Mouse (Mus musculus): ENCODE measurements around the gene Tmed8. TPM values are rescaled to one million over a fixed set of nuclear protein-coding genes. Genes with fewer than 3 reads are reported as not detected.

Gene Tmed8
- total and polyA plus RNA-seq, 3 experiments = 27.3 to 34.8 (median 27.9) TPM

DNA sequence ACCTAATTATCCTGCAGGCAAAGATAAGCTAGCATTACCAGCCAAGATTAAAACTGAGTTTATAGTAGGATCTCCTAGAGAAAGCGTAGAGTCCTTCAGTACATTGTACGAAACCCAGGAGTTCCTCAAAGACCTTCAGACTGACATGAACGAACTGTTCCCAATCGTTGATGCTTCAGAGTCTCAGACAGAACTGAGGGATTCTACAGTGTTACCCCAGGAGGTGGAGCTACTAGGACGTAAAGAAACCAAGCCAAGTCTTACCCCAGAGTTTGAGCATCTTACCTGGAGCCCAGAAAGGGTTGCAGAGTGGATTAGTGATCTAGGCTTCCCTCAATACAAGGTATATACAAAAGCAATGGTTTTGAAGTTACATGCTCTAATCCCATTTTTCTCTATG, 1.4 kb upstream of the Tmed8 start:
- peaks cover 0 to 2% of the 10 kb centered on the region in 2 experiments for H3K36me3 ChIP-seq (replicated peaks in 1 of 2; ENCODE audit: control insufficient read depth in 1 of 2, insufficient read depth in 1 of 2, low read length in 1 of 2)
- in situ Hi-C loops (cut with MboI; ENCODE audit: low pct_ligation_motif_present, low pct_unique_long_range_greater_than_20kb, low sequenced_read_pairs) = loop anchor here (5.0 kb wide), 1 partner anchor 136 kb away; no protein-coding TSS in a partner anchor
- H3K4me3 ChIP-seq (replicated peaks in 1 of 3; ENCODE audit: low read depth in 2 of 3, low read length in 2 of 3, poor library complexity in 1 of 3) = no peak overlapping the region
- H3K27me3 ChIP-seq (replicated peaks) = no peaks in the 10 kb centered on the region
- peaks cover 3 to 32% of the 10 kb centered on the region in 2 experiments; a peak in 3 of 4 replicates for H3K4me1 ChIP-seq (ENCODE audit: control insufficient read depth in 1 of 2, insufficient read depth in 2 of 2)
- H3K79me2 ChIP-seq (replicated peaks; ENCODE audit: control insufficient read depth, extremely low read depth, insufficient read depth, poor library complexity, severe bottlenecking) = peaks cover 27% of the 10 kb centered on the region
- no peak for DNase-seq (ENCODE audit: extremely low read depth)
- no peaks in the 10 kb centered on the region for H3K9me3 ChIP-seq (replicated peaks; ENCODE audit: low read length)
- peak overlapping the region; percentile 98; the same call in 1 of the 2 replicates for H3K9ac ChIP-seq (ENCODE audit: insufficient read depth, low read depth)
- H3K4me2 ChIP-seq (ENCODE audit: insufficient read depth, low read depth, poor library complexity, severe bottlenecking) = peak overlapping the region; percentile 90; the same call in 1 of the 2 replicates
- TF ChIP-seq IRF4 (IDR thresholded peaks at IDR 0.05; ENCODE audit: low read depth, low read length) (no peak), RAD21 (IDR thresholded peaks at IDR 0.05; ENCODE audit: low read depth, low read length) (peak; percentile 73), TBP (conservative IDR thresholded peaks at IDR 0.05; ENCODE audit: low read depth, low read length) (0 out of 2 replicates have a peak, but pooled peaks have one; percentile 20), CTCF (conservative IDR thresholded peaks at IDR 0.05 in 1 of 2, IDR thresholded peaks at IDR 0.05 in 1 of 2; ENCODE audit: low read depth in 2 of 2, low read length in 2 of 2) (peak in 1 of 2 experiments; percentile 73; a peak in 2 of 4 replicates), HCFC1 (IDR thresholded peaks at IDR 0.05; ENCODE audit: low read depth, low read length) (no peak), USF1 (IDR thresholded peaks at IDR 0.05; ENCODE audit: low read depth, low read length) (no peak), SIN3A (IDR thresholded peaks at IDR 0.05; ENCODE audit: low read length) (peak; percentile 56; the same call in 1 of the 2 replicates), EP300 (IDR thresholded peaks at IDR 0.05; ENCODE audit: low read length) (no peak), SMC3 (IDR thresholded peaks at IDR 0.05; ENCODE audit: low read depth, low read length) (peak; percentile 68), NRF1 (IDR thresholded peaks at IDR 0.05; ENCODE audit: low read depth, low read length) (no peak)
- no peak overlapping the region for H3K27ac ChIP-seq (ENCODE audit: insufficient read depth, low read depth)
- dilution Hi-C loops (cut with MboI; ENCODE audit: extremely low pct_ligation_motif_present, extremely low pct_unique_long_range_greater_than_20kb, low sequenced_read_pairs) = no loop called here

DNA sequence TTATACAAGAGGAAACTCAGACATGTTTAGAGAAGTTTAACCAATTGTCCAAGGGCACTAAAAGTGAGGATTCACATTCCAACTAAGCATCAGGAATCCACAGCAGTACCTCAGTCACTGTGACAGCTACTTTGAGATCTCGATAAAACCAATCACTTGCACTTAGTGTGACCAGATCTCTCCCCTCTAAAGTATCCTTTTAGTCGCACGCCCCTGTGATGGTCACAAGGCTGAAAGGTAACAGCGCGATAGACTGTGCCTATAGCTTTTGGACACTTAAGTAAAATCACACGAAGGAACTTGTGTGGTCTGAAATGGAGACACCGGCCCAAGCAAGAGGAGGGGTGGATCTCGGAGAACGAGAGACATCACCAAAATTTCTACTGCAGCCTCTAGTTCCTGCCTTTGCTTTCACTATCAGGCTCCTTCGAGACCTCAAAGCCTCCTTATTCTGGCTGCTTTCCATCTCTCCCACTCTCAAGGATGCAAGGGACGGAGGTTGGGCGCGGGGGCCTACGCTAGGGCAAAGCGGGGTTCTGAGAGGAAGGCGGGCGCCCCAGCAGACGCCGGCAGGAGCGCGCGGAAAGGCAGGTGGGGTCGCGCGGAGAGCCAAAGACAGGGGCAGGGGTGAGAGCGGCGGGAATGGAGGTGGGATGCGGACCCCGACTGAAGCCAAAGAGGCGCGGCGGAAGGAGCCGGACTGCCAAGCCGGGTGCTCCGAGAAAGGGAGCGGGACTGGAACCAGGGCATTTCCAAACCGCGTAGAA, 865 bp downstream of the Tmed8 start, which contains the start of gene Samd15:
Gene Samd15, plus strand, starts transcription at position 518 of the 767 bp plus-strand sequence.
- H3K4me2 ChIP-seq (ENCODE audit: insufficient read depth, low read depth, poor library complexity, severe bottlenecking) = peak within 1 kb of the TSS; percentile 90
- H3K36me3 ChIP-seq (replicated peaks in 1 of 2; ENCODE audit: control insufficient read depth in 1 of 2, insufficient read depth in 1 of 2, low read length in 1 of 2) = peaks cover 0 to 2% of the 10 kb centered on the region in 2 experiments
- dilution Hi-C loops (cut with MboI; ENCODE audit: extremely low pct_ligation_motif_present, extremely low pct_unique_long_range_greater_than_20kb, low sequenced_read_pairs) = no loop called here
- H3K9ac ChIP-seq (ENCODE audit: insufficient read depth, low read depth) = peak within 1 kb of the TSS; percentile 98
- H3K27ac ChIP-seq (ENCODE audit: insufficient read depth, low read depth) = peak within 1 kb of the TSS; percentile 81
- no peaks in the 10 kb centered on the region for H3K27me3 ChIP-seq (replicated peaks)
- H3K79me2 ChIP-seq (replicated peaks; ENCODE audit: control insufficient read depth, extremely low read depth, insufficient read depth, poor library complexity, severe bottlenecking) = peaks cover 31% of the 10 kb centered on the region
- peak within 1 kb of the TSS; percentile 96 to 99 (median 98) for H3K4me3 ChIP-seq (replicated peaks in 1 of 3; ENCODE audit: low read depth in 2 of 3, low read length in 2 of 3, poor library complexity in 1 of 3)
- TF ChIP-seq MXI1 (IDR thresholded peaks at IDR 0.05; ENCODE audit: low read depth, low read length) (no peak), SIN3A (IDR thresholded peaks at IDR 0.05; ENCODE audit: low read length) (peak; percentile 12; the same call in 1 of the 2 replicates), SMC3 (IDR thresholded peaks at IDR 0.05; ENCODE audit: low read depth, low read length) (no peak), MEF2A (IDR thresholded peaks at IDR 0.05; ENCODE audit: borderline replicate concordance, low read depth, low read length) (0 out of 2 replicates have a peak, but pooled peaks have one; percentile 6), USF1 (IDR thresholded peaks at IDR 0.05; ENCODE audit: low read depth, low read length) (no peak), NELFE (IDR thresholded peaks at IDR 0.05; ENCODE audit: low read depth, low read length) (peak; percentile 43; the same call in 1 of the 2 replicates), UBTF (IDR thresholded peaks at IDR 0.05; ENCODE audit: low read depth, low read length) (no peak), TCF12 (IDR thresholded peaks at IDR 0.05; ENCODE audit: low read depth, low read length) (peak; percentile 32; the same call in 1 of the 2 replicates)
- DNase-seq (ENCODE audit: extremely low read depth) = no peak
- no peaks in the 10 kb centered on the region for H3K9me3 ChIP-seq (replicated peaks; ENCODE audit: low read length)
- peaks cover 3 to 37% of the 10 kb centered on the region in 2 experiments; a peak in 3 of 4 replicates for H3K4me1 ChIP-seq (ENCODE audit: control insufficient read depth in 1 of 2, insufficient read depth in 2 of 2)
- in situ Hi-C loops (cut with MboI; ENCODE audit: low pct_ligation_motif_present, low pct_unique_long_range_greater_than_20kb, low sequenced_read_pairs) = no loop called here

Measured in CH12.LX (cell line).